Mouse (Mus musculus) neural tube, embryonic 13.5 days (tissue): ENCODE measurements around the gene Als2cr12. TPM values are rescaled to one million over a fixed set of nuclear protein-coding genes. Genes with fewer than 3 reads are reported as not detected.
"Not testable (repeated sequence)": the region's sequence is repeated elsewhere in the genome, so short reads cannot be mapped to it uniquely, and the experiment has no call there.

Experiments
- ATAC-seq: fragments of 200-750 bp; cut with Nextera tagmentation; 2 replicates; pipeline ENCODE4 v1.8.0; 2017; ENCODE audit warnings: low read depth, mild to moderate bottlenecking, moderate TSS enrichment, moderate library complexity
- H3K27ac ChIP-seq: fragments of 300-500 bp; sonication (generic); replicated peaks from 2 replicates; pipeline ENCODE4 v1.5.1; 2015; ENCODE audit warnings: moderate library complexity, mild to moderate bottlenecking, inconsistent platforms
- H3K27me3 ChIP-seq: fragments of 300-500 bp; sonication (generic); 2 replicates; pipeline ENCODE4 v1.6.1; 2015; ENCODE audit warnings: mild to moderate bottlenecking, inconsistent platforms
- H3K36me3 ChIP-seq: fragments of 300-500 bp; sonication (generic); 2 replicates; pipeline ENCODE4 v1.6.1; 2015; ENCODE audit warnings: mild to moderate bottlenecking, inconsistent platforms
- H3K4me1 ChIP-seq: fragments of 300-500 bp; sonication (generic); replicated peaks from 2 replicates; pipeline ENCODE4 v1.6.1; 2015; ENCODE audit warnings: inconsistent platforms
- H3K4me2 ChIP-seq: fragments of 300-500 bp; sonication (generic); 2 replicates; pipeline ENCODE4 v1.6.1; 2015; ENCODE audit warnings: inconsistent platforms, mild to moderate bottlenecking, moderate library complexity
- H3K4me3 ChIP-seq: fragments of 300-500 bp; sonication (generic); 2 replicates; pipeline ENCODE4 v1.5.1; 2015; ENCODE audit warnings: mild to moderate bottlenecking, inconsistent platforms
- H3K9ac ChIP-seq: fragments of 300-500 bp; sonication (generic); 2 replicates; pipeline ENCODE4 v1.6.1; 2015; ENCODE audit warnings: moderate library complexity, mild to moderate bottlenecking, inconsistent platforms
- H3K9me3 ChIP-seq: fragments of 300-500 bp; sonication (generic); 2 replicates; pipeline ENCODE4 v1.6.1; 2016; ENCODE audit warnings: inconsistent platforms
- WGBS: fragments of 180-500 bp; shearing (Covaris S2); methylation state at CpG from one replicate; pipeline ENCODE4 v1.1.7; 2015; 5-methylcytosine and 5-hydroxymethylcytosine counted together
- polyA plus RNA-seq: library from polyadenylated mRNA; unstranded; fragments of >200 nt; fragmentation: Nextera tagmentation; extraction: Ambion mirVana; gene quantifications from 2 replicates; pipeline ENCODE4 v1.2.1, GENCODE M21; 2015

Als2cr12 gene
- polyA plus RNA-seq, 1 experiment from 2014 or later = not detected

DNA sequence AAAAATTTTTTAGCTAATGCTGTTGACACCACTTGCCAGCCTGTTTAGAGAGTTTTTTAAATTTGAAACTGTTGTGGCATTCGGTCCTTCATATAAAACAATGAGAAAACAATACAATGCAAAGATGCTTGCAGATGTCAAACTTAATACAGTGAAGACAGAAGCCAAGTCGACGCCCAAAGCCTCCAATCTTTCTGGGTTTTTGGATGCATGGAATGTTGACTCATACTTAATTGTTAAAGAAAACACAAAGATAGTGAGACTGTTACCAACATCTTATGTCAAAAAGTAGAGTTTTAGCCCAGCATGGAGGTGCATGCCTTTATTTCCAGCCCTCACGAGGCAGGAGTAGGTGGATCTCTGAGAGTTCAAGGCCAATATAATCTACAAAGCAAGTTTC, 3.0 kb upstream of the Als2cr12 start:
- H3K4me1 ChIP-seq = no peaks in the 10 kb centered on the region
- no peaks in the 10 kb centered on the region for H3K27me3 ChIP-seq
- no peak overlapping the region for H3K9ac ChIP-seq
- no peak overlapping the region for H3K27ac ChIP-seq
- 90% methylated on average over 4 of the region's 4 CpGs for WGBS
- no peak for ATAC-seq
- H3K4me3 ChIP-seq = no peak overlapping the region
- no peaks in the 10 kb centered on the region for H3K36me3 ChIP-seq
- H3K4me2 ChIP-seq = no peak overlapping the region
- H3K9me3 ChIP-seq = no peaks in the 10 kb centered on the region

DNA sequence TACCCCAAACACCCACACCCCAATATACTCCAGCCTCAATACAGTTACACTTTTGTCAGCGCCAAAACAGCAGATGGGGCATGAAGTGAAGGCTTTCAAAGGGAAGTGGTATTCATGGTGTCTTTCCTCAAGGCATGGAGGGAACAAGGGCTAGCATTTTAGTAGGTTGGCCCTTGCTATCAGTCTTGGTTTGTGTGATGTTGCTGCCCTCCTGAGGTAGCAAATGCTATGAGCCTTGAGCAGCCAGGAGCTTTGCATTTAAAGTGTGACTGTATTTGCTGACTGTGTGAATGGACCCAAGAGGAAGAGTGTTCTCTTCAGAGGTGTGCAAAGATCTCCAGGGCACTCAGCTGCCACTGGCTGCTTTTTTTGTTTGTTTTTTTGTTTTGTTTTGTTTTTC, 1.8 kb upstream of the Als2cr12 start:
- not testable (repeated sequence) for H3K4me1 ChIP-seq, H3K27me3 ChIP-seq, H3K4me2 ChIP-seq, ATAC-seq, H3K4me3 ChIP-seq, H3K36me3 ChIP-seq, H3K9ac ChIP-seq, H3K27ac ChIP-seq, H3K9me3 ChIP-seq
- WGBS = 55% methylated on average over 1 of the region's 1 CpGs

DNA sequence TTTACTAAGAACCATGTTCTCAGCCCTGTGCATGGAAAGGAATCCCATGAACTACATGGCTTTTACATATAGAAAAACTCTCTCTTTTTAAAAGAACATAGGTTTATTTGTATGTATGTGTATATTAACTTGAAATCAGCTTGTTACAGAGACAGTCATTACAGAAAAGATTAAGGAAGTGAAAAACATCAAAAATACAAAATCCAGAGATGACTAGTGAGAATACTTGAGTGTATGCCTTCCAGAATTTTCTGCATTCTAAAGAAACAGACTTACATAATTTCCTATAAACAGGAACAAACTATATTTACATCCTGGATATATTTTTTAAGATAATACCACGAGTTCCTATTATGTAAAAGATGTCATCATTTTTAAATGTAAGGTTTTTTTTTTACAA, 2.1 kb downstream of the Als2cr12 start:
- H3K4me1 ChIP-seq = no peaks in the 10 kb centered on the region
- no peaks in the 10 kb centered on the region for H3K36me3 ChIP-seq
- no peak overlapping the region for H3K9ac ChIP-seq
- H3K27me3 ChIP-seq = no peaks in the 10 kb centered on the region
- WGBS = 73% methylated on average over 1 of the region's 1 CpGs
- no peak overlapping the region for H3K27ac ChIP-seq
- H3K4me2 ChIP-seq = no peak overlapping the region
- H3K9me3 ChIP-seq = no peaks in the 10 kb centered on the region
- no peak overlapping the region for H3K4me3 ChIP-seq
- ATAC-seq = no peak

DNA sequence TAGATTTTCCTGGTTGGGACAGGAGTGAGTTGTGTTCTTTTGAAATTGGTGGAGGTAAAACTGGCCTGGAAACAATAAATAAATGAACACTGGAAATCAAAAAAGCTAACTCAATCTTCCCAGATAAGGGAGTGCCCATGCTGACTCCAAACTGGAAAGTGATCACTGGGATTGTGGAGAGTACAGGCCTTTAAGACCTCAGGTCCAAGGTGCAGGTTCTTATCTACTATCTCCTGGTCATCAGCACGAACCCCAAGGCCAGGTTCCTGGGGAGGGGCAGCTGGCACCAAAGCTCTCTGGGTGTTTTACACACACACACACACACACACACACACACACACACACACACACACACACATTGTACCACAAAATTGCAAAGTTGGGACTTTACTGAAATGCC, 4.1 kb downstream of the Als2cr12 start:
- H3K4me2 ChIP-seq, H3K36me3 ChIP-seq, H3K4me3 ChIP-seq, H3K9ac ChIP-seq, H3K27me3 ChIP-seq, ATAC-seq, H3K9me3 ChIP-seq, H3K27ac ChIP-seq, H3K4me1 ChIP-seq: not testable (repeated sequence)
- 57% methylated on average over 1 of the region's 1 CpGs for WGBS

DNA sequence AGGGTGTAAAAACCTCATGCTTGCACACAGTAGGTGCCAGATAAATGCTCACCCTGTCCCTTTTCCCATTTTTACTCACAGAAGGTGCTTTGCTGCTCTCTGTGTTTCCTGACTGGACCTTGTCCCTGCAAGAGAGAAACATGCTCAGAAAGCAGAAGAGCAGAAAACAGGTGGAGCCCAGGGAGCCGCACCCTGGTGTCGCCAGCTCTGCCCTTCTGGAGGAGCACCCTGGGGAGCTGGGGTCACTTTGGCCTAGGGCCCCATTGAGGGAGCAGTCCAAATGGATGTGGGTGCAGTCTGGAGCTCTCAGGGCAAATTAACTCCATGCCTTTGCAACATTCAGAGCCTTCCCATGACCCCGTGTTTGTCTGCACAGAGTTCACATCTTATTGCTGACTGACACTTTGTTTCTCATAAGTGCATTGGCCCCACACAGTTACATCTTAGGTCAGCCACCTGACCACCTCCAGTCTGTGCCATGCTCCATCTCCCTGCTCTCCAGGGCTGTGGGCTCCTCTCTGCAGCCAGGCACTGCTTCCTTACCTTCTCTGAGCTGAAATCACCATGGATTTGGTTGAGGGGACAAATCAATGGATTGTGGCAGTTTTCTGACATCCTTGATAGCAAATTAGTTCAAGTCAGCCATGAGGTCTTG, 4.8 kb downstream of the Als2cr12 start:
- not testable (repeated sequence) for H3K4me3 ChIP-seq, H3K27me3 ChIP-seq, H3K4me1 ChIP-seq, H3K4me2 ChIP-seq, ATAC-seq, H3K36me3 ChIP-seq, H3K9ac ChIP-seq, H3K9me3 ChIP-seq, H3K27ac ChIP-seq
- WGBS = 82% methylated on average over 2 of the region's 3 CpGs

GRCm38 (mm10) chr1:58690006-58690744, 5.6 kb downstream of the Als2cr12 start:
- WGBS = 70% methylated on average over 6 of the region's 6 CpGs
- Histone ChIP-seq H3K9me3 (no peaks in the 10 kb centered on the region), H3K4me3 (no peak overlapping the region), H3K9ac (no peak overlapping the region), H3K4me1 (no peaks in the 10 kb centered on the region), H3K27me3 (no peaks in the 10 kb centered on the region), H3K36me3 (no peaks in the 10 kb centered on the region), H3K27ac (no peak overlapping the region), H3K4me2 (no peak overlapping the region)
- no peak for ATAC-seq

GRCm38 (mm10) chr1:58689426-58689825, 6.4 kb downstream of the Als2cr12 start:
- Histone ChIP-seq H3K4me2 (no peak overlapping the region), H3K27me3 (no peaks in the 10 kb centered on the region), H3K9me3 (no peaks in the 10 kb centered on the region), H3K36me3 (no peaks in the 10 kb centered on the region), H3K9ac (no peak overlapping the region), H3K4me3 (no peak overlapping the region), H3K27ac (no peak overlapping the region), H3K4me1 (no peaks in the 10 kb centered on the region)
- ATAC-seq = no peak
- 90% methylated on average over 1 of the region's 1 CpGs for WGBS

DNA sequence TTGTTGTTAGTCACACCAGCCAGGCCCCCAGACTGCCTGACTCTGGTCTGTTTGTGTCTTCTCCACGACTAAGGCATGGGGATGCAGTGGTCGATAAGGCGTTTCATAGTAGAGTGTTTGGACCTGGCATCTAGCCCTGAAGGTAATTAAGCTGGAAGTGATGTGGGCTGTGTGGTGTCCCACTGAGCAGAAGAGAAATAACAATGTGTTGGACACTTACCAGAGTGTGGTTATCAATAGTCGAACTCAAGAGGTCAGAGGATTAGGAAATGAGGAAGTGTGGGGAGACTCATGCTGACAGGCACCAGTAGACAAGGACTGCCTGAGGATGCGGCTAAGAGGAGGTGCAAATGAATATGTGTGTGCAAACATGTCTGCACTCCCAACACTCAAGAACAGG, 17.4 kb downstream of the Als2cr12 start:
- not testable (repeated sequence) for H3K4me3 ChIP-seq, H3K4me2 ChIP-seq, ATAC-seq, H3K27me3 ChIP-seq, H3K27ac ChIP-seq, H3K9ac ChIP-seq, H3K36me3 ChIP-seq, H3K9me3 ChIP-seq, H3K4me1 ChIP-seq
- WGBS = 80% methylated on average over 5 of the region's 5 CpGs

GRCm38 (mm10) chr1:58677575-58677974, 18.2 kb downstream of the Als2cr12 start:
- H3K9ac ChIP-seq = no peak overlapping the region
- H3K27me3 ChIP-seq = no peaks in the 10 kb centered on the region
- 97% methylated on average over 1 of the region's 1 CpGs for WGBS
- no peak overlapping the region for H3K4me3 ChIP-seq
- no peaks in the 10 kb centered on the region for H3K4me1 ChIP-seq
- H3K4me2 ChIP-seq = no peak overlapping the region
- ATAC-seq = no peak
- no peak overlapping the region for H3K27ac ChIP-seq
- H3K36me3 ChIP-seq = no peaks in the 10 kb centered on the region
- no peaks in the 10 kb centered on the region for H3K9me3 ChIP-seq

- Histone ChIP-seq H3K4me1 (no peaks in the 10 kb centered on the region), H3K36me3 (no peaks in the 10 kb centered on the region), H3K27me3 (no peaks in the 10 kb centered on the region), H3K27ac (no peak overlapping the region), H3K4me2 (no peak overlapping the region), H3K4me3 (no peak overlapping the region), H3K9ac (no peak overlapping the region), H3K9me3 (no peaks in the 10 kb centered on the region)
- 91% methylated on average over 3 of the region's 3 CpGs for WGBS
- ATAC-seq = no peak
These were observed 20.8 kb downstream of the Als2cr12 start for GRCm38 (mm10) chr1:58675011-58675410.

- Histone ChIP-seq H3K27ac (no peak overlapping the region), H3K9ac (no peak overlapping the region), H3K4me2 (no peak overlapping the region), H3K27me3 (no peaks in the 10 kb centered on the region), H3K4me3 (no peak overlapping the region), H3K36me3 (no peaks in the 10 kb centered on the region), H3K9me3 (no peaks in the 10 kb centered on the region), H3K4me1 (no peaks in the 10 kb centered on the region)
- no peak for ATAC-seq
- WGBS = 91% methylated on average over 2 of the region's 2 CpGs
These were observed 23.7 kb downstream of the Als2cr12 start for GRCm38 (mm10) chr1:58672116-58672515.

DNA sequence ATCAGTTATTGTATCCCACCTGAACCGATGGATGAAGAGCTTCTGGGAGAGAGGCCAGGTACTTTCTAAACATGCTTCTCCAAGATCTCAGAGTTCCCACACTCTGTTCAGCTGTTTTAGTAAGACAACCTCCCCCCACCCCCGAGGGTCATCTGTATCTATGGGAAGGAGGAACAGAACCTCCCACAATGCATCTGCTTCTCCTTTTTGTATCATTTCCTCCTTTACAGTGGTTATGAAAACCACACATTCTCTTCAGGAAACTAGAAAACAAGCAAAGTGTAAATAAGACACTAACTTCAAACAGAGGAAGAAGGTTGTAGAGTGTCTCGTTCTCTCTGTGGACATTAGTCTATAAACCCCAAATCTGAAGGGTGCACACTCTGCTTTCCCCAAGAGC, 26.2 kb downstream of the Als2cr12 start:
- H3K9ac ChIP-seq, ATAC-seq, H3K27ac ChIP-seq, H3K36me3 ChIP-seq, H3K4me1 ChIP-seq, H3K4me3 ChIP-seq, H3K27me3 ChIP-seq, H3K9me3 ChIP-seq, H3K4me2 ChIP-seq: not testable (repeated sequence)
- WGBS = 86% methylated on average over 3 of the region's 3 CpGs

DNA sequence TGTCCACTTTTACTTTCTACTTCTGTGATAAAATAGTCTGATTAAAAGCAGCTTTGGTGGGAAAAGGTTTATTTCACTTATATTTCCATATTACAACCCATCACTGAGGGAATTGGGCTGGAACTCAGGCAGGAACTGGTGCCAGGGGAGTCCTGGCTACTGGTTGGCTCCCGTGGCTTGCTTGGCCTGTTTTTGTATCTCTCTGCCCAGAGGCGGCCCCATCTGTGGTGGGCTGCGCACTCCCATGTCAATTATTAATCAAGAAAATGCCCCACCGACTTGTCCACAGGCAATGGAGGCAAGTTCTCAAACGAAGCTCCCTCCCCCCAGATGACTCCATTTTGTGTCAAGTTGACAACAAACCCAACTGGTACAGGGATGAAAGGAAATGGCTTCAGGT, 27.6 kb downstream of the Als2cr12 start:
- Histone ChIP-seq H3K9me3 (no peaks in the 10 kb centered on the region), H3K4me3 (no peak overlapping the region), H3K27ac (no peak overlapping the region), H3K36me3 (no peaks in the 10 kb centered on the region), H3K9ac (no peak overlapping the region), H3K4me1 (no peaks in the 10 kb centered on the region), H3K4me2 (no peak overlapping the region), H3K27me3 (no peaks in the 10 kb centered on the region)
- WGBS = 82% methylated on average over 5 of the region's 5 CpGs
- ATAC-seq = no peak
